Mouse (Mus musculus) bone marrow, adult 2 months (tissue): ENCODE measurements at regions not wholly inside any gene's neighbourhood (a gene's known extent, or its start where the extent isn't known, plus 50 kb on each side); places are given as distances from the start of the nearest gene placed in this dataset.

ENCODE experiments used
- CTCF ChIP-seq: fragments of 200-500 bp; IDR thresholded peaks from 2 replicates; pipeline ENCODE4 v1.5.1; 2011; ENCODE audit warnings: low read length, control low read depth; ENCODE audit not compliant: control insufficient read depth, insufficient read depth
- POLR2A ChIP-seq: fragments of 200-500 bp; IDR thresholded peaks from 2 replicates; pipeline ENCODE4 v1.6.1; 2011; ENCODE audit warnings: low read depth, mild to moderate bottlenecking, control low read depth, low read length, borderline replicate concordance; ENCODE audit not compliant: control insufficient read depth

- TF ChIP-seq CTCF (no peak), POLR2A (no peak)
Observed at GRCm38 (mm10) chrX:158931864-158932263, 278.2 kb upstream of the Rps6ka3 start.
